Mouse (Mus musculus): ENCODE measurements at regions not wholly inside any gene's neighbourhood (a gene's known extent, or its start where the extent isn't known, plus 50 kb on each side); places are given as distances from the start of the nearest gene placed in this dataset.

DNA sequence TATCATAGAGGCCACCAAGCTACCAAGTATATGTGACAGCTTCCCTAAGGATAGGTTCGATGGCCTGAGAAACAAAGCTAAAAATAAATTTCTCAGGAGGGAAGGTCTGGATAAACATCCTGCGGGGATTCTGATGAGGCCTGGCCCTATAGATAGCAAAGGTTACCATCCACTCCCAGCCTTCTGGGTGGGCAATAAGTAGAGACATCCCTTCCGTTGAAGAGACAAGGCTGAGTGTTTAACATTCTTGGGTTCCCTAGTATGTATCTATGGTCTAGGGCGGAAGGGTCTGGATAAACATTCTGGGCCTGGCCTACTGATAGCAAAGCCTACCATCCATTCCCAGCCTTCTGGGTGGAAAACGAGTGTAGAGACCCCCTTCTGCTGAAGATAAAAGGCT is 180.5 kb upstream of the Dlk1 start:
- Histone ChIP-seq H3K4me3 (ENCODE audit: low read depth, low read length) (no peak overlapping the region), H3K4me1 (ENCODE audit: insufficient read depth) (no peaks in the 10 kb centered on the region), H3K27ac (ENCODE audit: low read depth) (no peak overlapping the region), H3K36me3 (ENCODE audit: insufficient read depth) (no peaks in the 10 kb centered on the region), H3K9me3 (ENCODE audit: low read depth, low read length) (no peaks in the 10 kb centered on the region), H3K4me2 (no peak overlapping the region), H3K27me3 (ENCODE audit: insufficient read depth, low read length) (no peaks in the 10 kb centered on the region), H3K9ac (no peak overlapping the region)
- peak; percentile 3 for DNase-seq
- no peak; the same call in 1 of the 2 replicates for ATAC-seq (ENCODE audit: insufficient read depth)
- TF ChIP-seq CTCF (IDR thresholded peaks at IDR 0.05; ENCODE audit: low read depth), result no peak
- WGBS, result 49% methylated on average over 5 of the region's 5 CpGs

DNA sequence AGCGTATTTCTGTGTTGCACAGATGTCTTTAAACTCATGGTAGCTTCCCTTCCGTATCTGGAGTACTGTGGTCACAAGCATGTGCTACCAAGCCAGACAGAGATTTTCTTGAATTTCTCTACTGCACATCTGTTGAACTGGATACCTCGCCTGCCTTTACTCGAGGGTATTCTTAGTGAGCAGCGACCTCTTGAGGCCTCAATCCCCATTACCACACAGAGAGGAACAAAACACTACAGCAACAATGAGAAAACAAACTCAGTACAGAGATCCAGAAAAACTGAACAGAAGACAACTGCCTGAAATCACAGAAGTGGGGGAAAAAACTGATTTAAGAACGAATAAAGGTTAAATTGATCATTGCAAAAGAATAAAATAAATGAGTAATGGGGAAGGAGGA is 137.8 kb upstream of the Dlk1 start:
- WGBS, result 25% methylated on average over 6 of the region's 6 CpGs
- no peak for ATAC-seq (ENCODE audit: insufficient read depth)

DNA sequence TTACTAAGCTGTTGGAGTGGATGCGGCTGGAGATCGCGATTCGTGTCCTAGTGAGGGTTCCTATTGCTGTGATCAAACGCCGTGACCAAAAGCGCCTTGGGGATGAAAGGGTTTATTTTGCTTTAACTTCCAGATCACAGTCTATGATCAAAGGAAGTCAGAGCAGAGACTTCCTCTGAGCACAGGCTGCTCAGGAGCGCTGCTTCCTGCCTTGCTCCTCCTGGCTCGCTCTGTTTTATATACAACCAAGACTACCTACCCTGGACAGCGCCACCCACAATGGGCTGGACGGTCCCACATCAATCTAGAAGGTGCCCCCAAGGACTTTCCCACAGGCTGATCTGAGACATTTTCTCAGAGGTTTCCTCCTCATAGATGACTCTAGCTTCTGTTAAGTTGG is 126.6 kb upstream of the Dlk1 start:
- no peak overlapping the region for H3K4me2 ChIP-seq
- no peak overlapping the region for H3K27ac ChIP-seq (ENCODE audit: low read depth)
- no peaks in the 10 kb centered on the region for H3K4me1 ChIP-seq (ENCODE audit: insufficient read depth)
- H3K36me3 ChIP-seq (ENCODE audit: insufficient read depth), result no peaks in the 10 kb centered on the region
- DNase-seq (peak; percentile 8), ATAC-seq (ENCODE audit: insufficient read depth) (no peak)
- TF ChIP-seq CTCF (IDR thresholded peaks at IDR 0.05; ENCODE audit: low read depth), result no peak
- H3K27me3 ChIP-seq (ENCODE audit: insufficient read depth, low read length), result no peaks in the 10 kb centered on the region
- no peaks in the 10 kb centered on the region for H3K9me3 ChIP-seq (ENCODE audit: low read depth, low read length)
- WGBS, result 53% methylated on average over 11 of the region's 11 CpGs
- H3K4me3 ChIP-seq (ENCODE audit: low read depth, low read length), result no peak overlapping the region
- no peak overlapping the region for H3K9ac ChIP-seq

More for the DNA sequence above, 137.8 kb upstream of the Dlk1 start:
- Histone ChIP-seq H3K4me2 (no peak overlapping the region), H3K9ac (no peak overlapping the region), H3K27me3 (ENCODE audit: insufficient read depth, low read length) (no peaks in the 10 kb centered on the region), H3K4me1 (ENCODE audit: insufficient read depth) (no peaks in the 10 kb centered on the region), H3K27ac (ENCODE audit: low read depth) (no peak overlapping the region), H3K9me3 (ENCODE audit: low read depth, low read length) (no peaks in the 10 kb centered on the region), H3K4me3 (ENCODE audit: low read depth, low read length) (no peak overlapping the region), H3K36me3 (ENCODE audit: insufficient read depth) (no peaks in the 10 kb centered on the region)
- TF ChIP-seq CTCF (IDR thresholded peaks at IDR 0.05; ENCODE audit: low read depth), result peak; percentile 44; the same call in 1 of the 2 replicates
- peak; percentile 38 for DNase-seq

DNA sequence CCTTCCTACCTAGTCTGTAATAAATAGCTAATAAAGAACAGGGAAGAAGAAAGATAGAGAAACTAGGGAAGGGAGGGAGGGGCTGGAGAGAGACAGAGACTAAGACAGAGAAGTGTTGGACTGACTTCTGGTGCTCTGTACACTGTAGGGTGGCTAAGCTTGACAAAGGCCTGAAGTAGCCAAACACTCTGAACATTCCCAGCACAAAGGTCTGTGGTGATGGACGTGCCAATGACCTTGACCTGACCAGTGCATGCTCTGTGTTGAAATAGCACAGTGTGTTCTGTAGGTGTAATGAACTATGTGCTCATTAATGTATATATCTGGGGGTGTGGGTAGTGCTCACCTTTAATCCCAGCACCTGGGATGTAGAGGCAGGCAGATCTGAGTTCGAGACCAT is 81.3 kb upstream of the Dlk1 start:
- Histone ChIP-seq H3K4me3 (ENCODE audit: low read depth, low read length) (no peak overlapping the region), H3K4me1 (ENCODE audit: insufficient read depth) (no peaks in the 10 kb centered on the region), H3K9me3 (ENCODE audit: low read depth, low read length) (no peaks in the 10 kb centered on the region), H3K27ac (ENCODE audit: low read depth) (no peak overlapping the region), H3K4me2 (no peak overlapping the region), H3K9ac (no peak overlapping the region), H3K36me3 (ENCODE audit: insufficient read depth) (no peaks in the 10 kb centered on the region), H3K27me3 (ENCODE audit: insufficient read depth, low read length) (no peaks in the 10 kb centered on the region)
- no peak for TF ChIP-seq CTCF (IDR thresholded peaks at IDR 0.05; ENCODE audit: low read depth)
- no peak for DNase-seq
- no peak for ATAC-seq (ENCODE audit: insufficient read depth)
- 73% methylated on average over 2 of the region's 2 CpGs for WGBS

DNA sequence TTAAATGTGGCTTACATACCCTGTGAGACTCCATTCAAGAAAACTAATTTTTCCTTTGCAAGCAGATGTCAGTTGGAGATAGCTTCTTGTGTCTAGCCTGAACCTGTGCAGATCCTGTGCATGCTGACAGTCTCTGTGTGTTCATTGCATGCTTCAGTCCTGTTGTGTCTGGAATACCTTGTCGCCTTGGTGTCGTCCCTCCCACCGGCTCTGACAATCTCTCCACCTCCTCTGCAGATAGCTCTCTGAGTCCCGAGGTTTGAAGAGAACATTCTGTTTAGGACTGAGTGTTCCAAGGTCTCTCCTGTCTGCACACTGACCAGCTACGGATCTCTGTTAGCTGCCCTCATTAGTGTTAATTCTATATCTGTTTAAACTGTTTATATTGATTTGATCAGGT is 66.8 kb upstream of the Dlk1 start:
- H3K9me3 ChIP-seq (ENCODE audit: low read depth, low read length), result peaks cover 9% of the 10 kb centered on the region; the same call in 1 of the 2 replicates
- DNase-seq (no peak), ATAC-seq (ENCODE audit: insufficient read depth) (no peak)
- H3K36me3 ChIP-seq (ENCODE audit: insufficient read depth), result no peaks in the 10 kb centered on the region
- no peak overlapping the region for H3K4me2 ChIP-seq
- no peak for TF ChIP-seq CTCF (IDR thresholded peaks at IDR 0.05; ENCODE audit: low read depth)
- WGBS, result 61% methylated on average over 5 of the region's 5 CpGs
- H3K27me3 ChIP-seq (ENCODE audit: insufficient read depth, low read length), result no peaks in the 10 kb centered on the region
- H3K4me3 ChIP-seq (ENCODE audit: low read depth, low read length), result no peak overlapping the region
- H3K4me1 ChIP-seq (ENCODE audit: insufficient read depth), result no peaks in the 10 kb centered on the region
- H3K9ac ChIP-seq, result no peak overlapping the region
- H3K27ac ChIP-seq (ENCODE audit: low read depth), result no peak overlapping the region

DNA sequence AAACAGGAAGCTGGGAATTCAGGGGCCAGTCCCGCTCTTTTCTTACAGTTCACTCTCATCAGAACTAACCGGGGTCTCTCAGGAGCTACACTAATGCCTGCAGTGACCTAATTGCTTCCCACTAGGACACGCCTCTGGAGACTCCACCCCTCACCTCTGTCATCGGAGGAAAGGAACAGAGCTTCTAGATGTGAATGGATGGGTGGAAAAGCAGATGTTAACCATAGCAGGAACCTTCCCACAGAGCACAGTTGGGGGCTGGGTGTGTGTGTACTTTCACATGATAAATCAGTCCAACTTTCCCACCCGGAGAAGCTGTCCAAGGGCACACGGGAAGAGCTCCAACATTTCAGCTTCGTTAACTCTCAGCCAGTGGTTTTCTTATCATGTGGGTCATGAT is 63.8 kb upstream of the Dlk1 start:
- no peaks in the 10 kb centered on the region for H3K4me1 ChIP-seq (ENCODE audit: insufficient read depth)
- 25% methylated on average over 7 of the region's 7 CpGs for WGBS
- no peak overlapping the region for H3K4me3 ChIP-seq (ENCODE audit: low read depth, low read length)
- TF ChIP-seq CTCF (IDR thresholded peaks at IDR 0.05; ENCODE audit: low read depth), result no peak
- H3K36me3 ChIP-seq (ENCODE audit: insufficient read depth), result no peaks in the 10 kb centered on the region
- no peak overlapping the region; the same call in 1 of the 2 replicates for H3K27ac ChIP-seq (ENCODE audit: low read depth)
- peak; percentile 88 for DNase-seq
- H3K4me2 ChIP-seq, result peak overlapping the region; percentile 20
- H3K27me3 ChIP-seq (ENCODE audit: insufficient read depth, low read length), result no peaks in the 10 kb centered on the region
- peak; percentile 85 for ATAC-seq (ENCODE audit: insufficient read depth)
- H3K9me3 ChIP-seq (ENCODE audit: low read depth, low read length), result no peaks in the 10 kb centered on the region
- no peak overlapping the region for H3K9ac ChIP-seq

DNA sequence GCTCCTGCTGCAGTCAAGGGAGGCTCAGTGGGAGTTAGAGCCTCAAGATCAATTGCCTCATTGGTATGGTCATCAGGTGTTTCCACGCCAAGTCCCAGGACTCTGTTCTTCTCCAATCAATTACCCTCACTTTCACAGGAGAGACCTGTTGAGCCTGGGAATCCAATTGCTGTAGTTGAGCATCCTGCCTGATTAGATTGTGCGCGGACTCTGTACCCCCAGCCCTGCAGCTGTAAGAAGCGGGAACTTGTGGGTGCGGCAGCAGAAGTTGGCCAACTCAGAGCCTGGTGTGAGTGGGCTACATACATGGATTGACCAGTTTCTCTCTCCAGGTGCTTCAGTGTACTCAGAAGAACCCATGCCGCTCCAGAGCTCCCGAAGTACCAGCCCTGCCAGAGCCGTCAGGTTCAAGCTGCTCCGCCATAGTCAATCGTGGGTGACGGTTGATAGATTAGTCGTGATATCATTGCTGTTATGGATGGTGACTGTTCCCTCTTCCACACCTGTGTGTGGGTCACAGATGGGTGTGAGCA is 62.2 kb upstream of the Dlk1 start:
- DNase-seq (no peak), ATAC-seq (ENCODE audit: insufficient read depth) (no peak)
- Histone ChIP-seq H3K4me2 (no peak overlapping the region), H3K36me3 (ENCODE audit: insufficient read depth) (no peaks in the 10 kb centered on the region), H3K4me1 (ENCODE audit: insufficient read depth) (no peaks in the 10 kb centered on the region), H3K4me3 (ENCODE audit: low read depth, low read length) (no peak overlapping the region), H3K27me3 (ENCODE audit: insufficient read depth, low read length) (no peaks in the 10 kb centered on the region), H3K27ac (ENCODE audit: low read depth) (no peak overlapping the region), H3K9ac (no peak overlapping the region), H3K9me3 (ENCODE audit: low read depth, low read length) (no peaks in the 10 kb centered on the region)
- 89% methylated on average over 12 of the region's 12 CpGs for WGBS
- no peak for TF ChIP-seq CTCF (IDR thresholded peaks at IDR 0.05; ENCODE audit: low read depth)

DNA sequence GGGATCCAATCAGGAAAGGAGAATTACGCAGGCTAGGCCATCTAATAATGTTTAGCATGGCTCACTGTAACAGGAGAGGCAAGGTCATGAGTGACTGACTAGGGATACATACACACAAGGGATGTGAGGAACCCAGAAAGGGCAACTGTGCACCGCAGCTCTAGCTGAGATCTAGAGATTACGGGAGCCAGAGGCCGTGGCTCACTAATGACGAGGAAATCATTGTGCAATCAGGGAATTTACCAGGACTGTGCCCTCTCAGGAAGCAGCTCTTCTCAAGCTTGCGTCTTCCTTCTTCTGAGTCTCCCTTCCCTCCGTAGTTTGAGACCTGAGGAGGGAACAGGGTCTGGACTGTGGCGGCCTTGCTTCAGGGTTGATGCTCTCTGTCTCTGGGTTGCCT is 61.6 kb upstream of the Dlk1 start:
- Histone ChIP-seq H3K4me2 (no peak overlapping the region), H3K4me3 (ENCODE audit: low read depth, low read length) (no peak overlapping the region), H3K9me3 (ENCODE audit: low read depth, low read length) (no peaks in the 10 kb centered on the region), H3K36me3 (ENCODE audit: insufficient read depth) (no peaks in the 10 kb centered on the region), H3K4me1 (ENCODE audit: insufficient read depth) (no peaks in the 10 kb centered on the region), H3K27me3 (ENCODE audit: insufficient read depth, low read length) (no peaks in the 10 kb centered on the region), H3K9ac (no peak overlapping the region), H3K27ac (ENCODE audit: low read depth) (no peak overlapping the region)
- WGBS, result 80% methylated on average over 8 of the region's 8 CpGs
- ATAC-seq (ENCODE audit: insufficient read depth) (no peak), DNase-seq (no peak)
- TF ChIP-seq CTCF (IDR thresholded peaks at IDR 0.05; ENCODE audit: low read depth), result no peak
